Mouse (Mus musculus): Measurements from ENCODE around the gene Zdhhc14. TPM values are rescaled to one million over a fixed set of nuclear protein-coding genes. Genes with fewer than 3 reads are reported as not detected.

Gene Zdhhc14
- polyA plus RNA-seq, 1 experiment from 2014 or later: 3.2 TPM

DNA sequence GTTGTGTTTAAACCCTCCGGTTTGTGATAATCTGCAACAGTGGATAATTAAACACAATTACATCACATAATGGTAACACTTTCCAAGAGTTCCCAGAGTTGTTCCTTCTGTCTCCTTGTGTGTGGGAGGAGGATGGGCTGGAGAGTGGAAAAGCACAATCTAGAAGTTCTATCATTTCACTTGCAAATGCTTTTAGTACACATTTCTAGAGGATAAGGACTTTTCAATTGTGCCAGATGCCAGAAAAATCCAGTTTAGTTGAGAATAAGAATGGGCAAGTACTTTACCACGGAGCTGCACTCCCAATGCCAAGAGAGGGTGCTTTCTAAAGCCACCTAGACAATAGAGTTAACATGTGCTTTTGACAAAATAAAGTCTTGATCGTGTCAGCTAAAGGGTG is 2.0 kb upstream of the Zdhhc14 start:
- no peak overlapping the region for H3K27ac ChIP-seq
- WGBS: 67% methylated on average over 3 of the region's 3 CpGs
- H3K9me3 ChIP-seq: no peaks in the 10 kb centered on the region
- H3K4me2 ChIP-seq: no peak overlapping the region
- H3K4me3 ChIP-seq (replicated peaks): no peak overlapping the region
- peaks cover 16% of the 10 kb centered on the region for H3K4me1 ChIP-seq
- no peak overlapping the region for H3K9ac ChIP-seq
- H3K27me3 ChIP-seq: peaks cover 43% of the 10 kb centered on the region
- ATAC-seq (ENCODE audit: low FRiP score): no peak
- H3K36me3 ChIP-seq (replicated peaks): no peaks in the 10 kb centered on the region

DNA sequence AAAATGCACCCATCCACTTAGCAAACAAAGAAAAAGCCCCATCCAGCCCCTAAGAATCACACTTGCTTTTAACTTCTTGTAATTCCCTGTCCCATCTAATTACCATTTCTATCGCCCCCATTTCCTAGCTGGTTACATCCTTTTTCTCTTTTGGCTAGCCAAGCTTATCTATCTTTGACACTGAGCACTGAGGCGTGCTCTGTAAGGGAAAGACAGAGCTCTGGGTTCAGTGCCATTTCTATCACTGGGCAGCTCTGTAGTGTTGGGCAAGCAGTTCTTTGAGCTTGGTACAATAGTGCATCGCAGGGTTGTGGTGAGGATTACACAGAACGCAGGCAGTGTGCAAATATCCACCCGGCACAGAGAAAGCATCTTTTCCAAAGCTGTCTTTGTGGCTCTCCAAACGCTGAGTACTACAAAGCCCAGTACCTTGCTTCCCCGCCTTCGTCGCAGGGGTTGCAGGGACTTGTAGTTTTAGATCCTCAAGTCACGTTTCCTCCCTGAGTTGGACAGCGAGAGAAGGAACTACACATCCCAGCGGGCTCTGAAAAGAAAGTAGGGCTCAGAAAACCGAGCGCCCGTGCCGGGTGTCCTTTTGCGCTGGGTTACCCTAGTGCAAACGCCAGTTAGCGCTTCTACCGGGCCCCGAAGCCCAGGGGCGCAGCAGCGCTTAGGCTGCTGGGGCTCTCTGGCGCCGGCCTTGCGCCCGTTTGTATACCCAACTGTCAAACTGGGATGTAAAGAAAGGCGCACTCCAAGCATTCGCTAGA is 1.1 kb upstream of the Zdhhc14 start:
- Histone ChIP-seq H3K27ac (peak overlapping the region; percentile 96), H3K4me2 (peak overlapping the region; percentile 85), H3K4me3 (replicated peaks) (peak overlapping the region; percentile 73), H3K9me3 (no peaks in the 10 kb centered on the region), H3K36me3 (replicated peaks) (no peaks in the 10 kb centered on the region), H3K4me1 (peaks cover 16% of the 10 kb centered on the region), H3K9ac (peak overlapping the region; percentile 77), H3K27me3 (peaks cover 43% of the 10 kb centered on the region)
- ATAC-seq (ENCODE audit: low FRiP score): peak; percentile 81
- WGBS: under 1% methylated on average over 29 of the region's 29 CpGs

DNA sequence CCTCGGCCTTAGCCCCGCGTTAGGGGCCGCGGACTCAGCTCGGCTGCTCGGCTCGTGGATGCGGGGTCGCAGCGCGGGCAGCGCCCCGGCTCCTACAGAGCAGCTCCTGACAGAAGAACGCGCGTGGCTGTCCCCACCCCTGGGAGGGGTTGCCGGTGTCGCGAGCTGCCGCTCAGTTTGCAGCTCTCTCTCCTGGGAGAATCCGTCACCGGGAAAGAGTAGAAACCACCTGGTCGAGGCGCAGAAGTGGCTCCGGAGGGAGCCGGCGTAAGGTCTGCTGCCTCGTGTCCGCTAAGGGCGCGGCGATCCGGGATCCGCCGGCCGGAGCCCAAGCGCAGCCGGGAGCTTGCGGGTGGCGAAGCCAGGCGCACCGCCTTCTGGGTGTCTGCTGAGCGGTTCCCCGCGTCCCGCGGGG is 396 bp downstream of the Zdhhc14 start:
- under 1% methylated on average over 46 of the region's 48 CpGs for WGBS
- peak; percentile 59 for ATAC-seq (ENCODE audit: low FRiP score)
- Histone ChIP-seq H3K4me3 (replicated peaks) (peak overlapping the region; percentile 73), H3K9ac (peak overlapping the region; percentile 77), H3K36me3 (replicated peaks) (no peaks in the 10 kb centered on the region), H3K4me2 (peak overlapping the region; percentile 85), H3K27me3 (peaks cover 43% of the 10 kb centered on the region), H3K4me1 (peaks cover 16% of the 10 kb centered on the region), H3K27ac (peak overlapping the region; percentile 96), H3K9me3 (no peaks in the 10 kb centered on the region)

DNA sequence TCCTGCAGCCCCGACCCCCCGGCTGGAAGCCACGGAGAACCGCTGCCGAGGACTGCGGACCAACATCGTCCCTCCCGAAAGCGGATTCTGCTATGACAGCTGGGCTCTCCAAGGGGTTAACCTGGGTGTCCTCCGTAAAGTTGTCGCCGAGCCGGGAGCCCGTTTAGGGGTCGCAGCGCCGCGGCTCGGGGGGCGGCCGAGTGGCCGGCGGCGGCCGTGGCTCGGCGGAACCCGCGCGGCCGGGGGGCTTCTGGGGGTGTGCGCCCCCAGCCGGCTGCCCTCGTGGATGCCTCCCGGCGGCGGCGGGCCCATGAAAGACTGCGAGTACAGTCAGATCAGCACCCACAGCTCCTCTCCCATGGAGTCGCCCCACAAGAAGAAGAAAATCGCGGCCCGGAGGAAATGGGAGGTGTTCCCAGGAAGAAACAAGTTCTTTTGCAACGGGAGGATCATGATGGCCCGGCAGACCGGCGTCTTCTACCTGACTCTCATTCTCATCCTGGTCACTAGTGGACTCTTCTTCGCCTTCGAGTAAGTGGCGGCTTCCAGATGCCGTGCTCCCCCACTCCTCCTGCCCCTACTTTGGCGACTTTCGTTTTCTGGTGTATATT is 909 bp downstream of the Zdhhc14 start:
- Histone ChIP-seq H3K27me3 (peaks cover 40% of the 10 kb centered on the region), H3K27ac (peak overlapping the region; percentile 96; the same call in 1 of the 2 replicates), H3K4me1 (peaks cover 16% of the 10 kb centered on the region), H3K9me3 (no peaks in the 10 kb centered on the region), H3K9ac (peak overlapping the region; percentile 77), H3K4me2 (peak overlapping the region; percentile 85), H3K36me3 (replicated peaks) (no peaks in the 10 kb centered on the region), H3K4me3 (replicated peaks) (peak overlapping the region; percentile 73)
- 2% methylated on average over 52 of the region's 53 CpGs for WGBS
- no peak for ATAC-seq (ENCODE audit: low FRiP score)

DNA sequence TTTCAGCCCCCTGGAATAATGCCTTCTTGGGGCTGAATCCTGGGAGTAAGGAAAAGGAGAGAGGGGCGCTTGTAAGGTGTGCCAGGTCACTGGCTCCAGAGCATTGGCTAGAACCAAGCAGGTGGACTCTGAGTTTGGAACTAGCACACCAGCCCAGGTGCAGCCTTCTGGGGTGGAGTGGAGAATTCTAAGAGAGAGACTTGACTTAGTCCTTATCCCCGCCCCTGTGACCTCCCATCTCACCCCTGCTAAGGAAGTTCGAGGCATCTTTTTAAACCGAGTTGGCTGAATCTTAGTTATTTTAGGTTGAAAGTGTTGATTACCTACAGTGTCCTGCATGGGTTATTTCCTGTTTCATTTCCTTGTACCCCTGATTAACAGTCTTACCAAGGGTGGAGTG is 1.5 kb downstream of the Zdhhc14 start:
- H3K27me3 ChIP-seq: peaks cover 36% of the 10 kb centered on the region
- WGBS: 19% methylated on average over 4 of the region's 4 CpGs
- H3K4me3 ChIP-seq (replicated peaks): peak overlapping the region; percentile 73
- peaks cover 16% of the 10 kb centered on the region for H3K4me1 ChIP-seq
- H3K9ac ChIP-seq: peak overlapping the region; percentile 77; the same call in 1 of the 2 replicates
- H3K27ac ChIP-seq: no peak overlapping the region
- H3K4me2 ChIP-seq: peak overlapping the region; percentile 85
- no peaks in the 10 kb centered on the region for H3K9me3 ChIP-seq
- no peaks in the 10 kb centered on the region for H3K36me3 ChIP-seq (replicated peaks)
- ATAC-seq (ENCODE audit: low FRiP score): no peak

DNA sequence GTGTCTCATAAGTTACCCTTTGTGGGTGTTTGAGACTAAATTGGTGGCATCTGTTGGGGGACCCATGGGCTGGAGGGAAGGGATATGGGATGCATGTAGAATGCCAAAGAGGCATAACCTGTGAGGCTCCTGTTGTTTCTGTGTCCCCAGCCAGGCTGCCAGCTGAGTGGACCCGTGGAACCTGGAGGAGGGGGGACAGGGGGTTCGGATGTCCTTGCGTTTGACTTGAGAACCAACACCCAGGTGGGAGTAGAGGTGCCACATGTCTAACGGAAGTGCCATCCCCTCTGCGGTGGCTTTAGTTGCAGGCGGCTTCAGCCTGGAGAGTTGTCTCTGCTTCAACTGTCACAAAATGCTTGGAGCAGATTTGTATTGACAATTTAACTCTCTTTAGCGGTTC is 2.5 kb downstream of the Zdhhc14 start:
- WGBS: 89% methylated on average over 7 of the region's 7 CpGs
- ATAC-seq (ENCODE audit: low FRiP score): no peak
- peaks cover 28% of the 10 kb centered on the region for H3K27me3 ChIP-seq

DNA sequence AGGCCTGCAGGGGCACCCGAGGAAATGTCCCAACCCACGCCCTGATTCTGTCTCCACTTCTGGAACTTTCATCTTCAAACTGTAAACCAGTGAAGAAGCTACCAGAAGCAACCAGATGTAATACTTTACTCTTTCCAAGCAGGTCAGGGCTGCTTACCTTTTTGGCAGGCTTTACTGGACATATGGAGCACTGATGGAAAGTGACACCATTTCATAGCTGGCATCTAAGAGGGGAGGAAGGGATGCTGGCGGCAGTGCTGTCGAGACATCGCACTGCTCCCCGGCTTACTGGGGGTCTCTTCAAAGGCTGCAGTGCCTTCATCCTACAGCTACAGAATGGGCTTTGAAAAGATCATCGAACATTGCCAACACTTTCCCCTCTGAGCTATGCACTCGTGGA is 5.3 kb downstream of the Zdhhc14 start:
- H3K4me2 ChIP-seq: no peak overlapping the region
- no peak for ATAC-seq (ENCODE audit: low FRiP score)
- 86% methylated on average over 8 of the region's 8 CpGs for WGBS
- no peaks in the 10 kb centered on the region for H3K36me3 ChIP-seq (replicated peaks)
- peaks cover 24% of the 10 kb centered on the region for H3K27me3 ChIP-seq
- no peak overlapping the region for H3K9ac ChIP-seq
- H3K9me3 ChIP-seq: no peaks in the 10 kb centered on the region
- peaks cover 14% of the 10 kb centered on the region for H3K4me1 ChIP-seq
- H3K27ac ChIP-seq: no peak overlapping the region
- no peak overlapping the region for H3K4me3 ChIP-seq (replicated peaks)

More for the DNA sequence above, 2.5 kb downstream of the Zdhhc14 start:
- Histone ChIP-seq H3K9me3 (no peaks in the 10 kb centered on the region), H3K4me3 (replicated peaks) (no peak overlapping the region), H3K4me2 (peak overlapping the region; percentile 85; the same call in 1 of the 2 replicates), H3K36me3 (replicated peaks) (no peaks in the 10 kb centered on the region), H3K27ac (no peak overlapping the region), H3K4me1 (peaks cover 16% of the 10 kb centered on the region), H3K9ac (no peak overlapping the region)

DNA sequence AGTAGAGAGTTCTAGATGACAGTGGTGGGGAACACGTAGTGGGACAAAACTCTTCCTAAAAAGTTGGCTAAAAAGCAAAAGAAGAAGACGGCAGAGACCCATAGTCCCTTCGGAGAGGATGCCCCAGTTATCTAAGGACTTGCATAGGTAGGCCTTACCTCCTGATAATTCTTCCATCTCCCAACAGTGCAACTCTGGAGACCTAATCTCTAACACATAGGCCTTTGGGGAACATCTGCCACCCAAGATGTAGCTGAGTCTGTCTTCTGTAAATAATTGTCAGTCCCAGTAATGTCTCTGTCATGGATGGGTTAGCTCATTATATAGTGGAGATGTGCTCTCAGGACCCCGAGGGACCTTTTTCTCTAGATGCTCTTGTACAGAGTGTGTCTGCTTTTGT is 6.6 kb downstream of the Zdhhc14 start:
- Histone ChIP-seq H3K4me1 (peaks cover 6% of the 10 kb centered on the region; the same call in 1 of the 2 replicates), H3K36me3 (replicated peaks) (no peaks in the 10 kb centered on the region), H3K9ac (no peak overlapping the region), H3K9me3 (no peaks in the 10 kb centered on the region), H3K27ac (no peak overlapping the region), H3K27me3 (peaks cover 14% of the 10 kb centered on the region), H3K4me3 (replicated peaks) (no peak overlapping the region), H3K4me2 (no peak overlapping the region)
- ATAC-seq (ENCODE audit: low FRiP score): no peak
- WGBS: 91% methylated on average over 4 of the region's 4 CpGs

DNA sequence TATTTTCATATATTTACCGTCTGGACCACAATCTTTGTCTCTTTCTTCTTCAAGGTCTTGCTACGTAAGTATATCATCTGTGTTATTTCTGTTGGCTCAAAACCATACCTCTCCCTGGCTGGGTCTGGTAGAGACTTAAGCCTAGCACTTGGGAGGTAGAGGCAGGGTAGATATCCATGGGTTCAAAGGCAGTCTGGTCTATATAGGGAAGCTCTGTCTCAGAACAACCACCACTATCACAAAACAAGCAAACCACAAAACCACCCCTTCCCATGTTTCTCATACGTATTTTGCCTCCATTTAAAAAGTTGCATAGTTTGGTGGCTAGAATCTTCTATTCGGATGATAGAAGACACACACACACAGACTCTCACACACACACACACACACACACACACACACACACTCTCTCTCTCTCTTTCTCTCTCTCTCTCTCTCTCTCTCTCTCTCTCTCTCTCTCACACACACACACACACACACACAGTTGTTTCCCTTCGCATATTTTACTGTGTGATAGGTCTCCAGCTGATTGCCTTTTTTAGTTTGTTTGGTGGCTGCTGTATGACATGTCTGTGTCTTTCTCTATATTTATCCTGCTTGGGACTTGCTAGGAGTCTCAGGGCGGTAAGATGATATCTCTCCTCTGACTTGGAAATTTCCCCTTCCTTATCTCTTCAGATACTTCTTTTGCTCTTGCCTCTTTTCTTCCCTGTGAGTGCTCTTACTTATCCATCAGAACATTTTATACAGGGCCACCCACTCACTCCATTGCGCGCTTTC is 11.8 kb downstream of the Zdhhc14 start:
- H3K36me3 ChIP-seq (replicated peaks): no peaks in the 10 kb centered on the region
- H3K4me2 ChIP-seq: no peak overlapping the region
- no peak overlapping the region for H3K4me3 ChIP-seq (replicated peaks)
- H3K27ac ChIP-seq: no peak overlapping the region
- WGBS: 90% methylated on average over 8 of the region's 8 CpGs
- no peak overlapping the region for H3K9ac ChIP-seq
- no peaks in the 10 kb centered on the region for H3K9me3 ChIP-seq
- peaks cover 3% of the 10 kb centered on the region; the same call in 1 of the 2 replicates for H3K4me1 ChIP-seq
- H3K27me3 ChIP-seq: no peaks in the 10 kb centered on the region
- no peak for ATAC-seq (ENCODE audit: low FRiP score)

DNA sequence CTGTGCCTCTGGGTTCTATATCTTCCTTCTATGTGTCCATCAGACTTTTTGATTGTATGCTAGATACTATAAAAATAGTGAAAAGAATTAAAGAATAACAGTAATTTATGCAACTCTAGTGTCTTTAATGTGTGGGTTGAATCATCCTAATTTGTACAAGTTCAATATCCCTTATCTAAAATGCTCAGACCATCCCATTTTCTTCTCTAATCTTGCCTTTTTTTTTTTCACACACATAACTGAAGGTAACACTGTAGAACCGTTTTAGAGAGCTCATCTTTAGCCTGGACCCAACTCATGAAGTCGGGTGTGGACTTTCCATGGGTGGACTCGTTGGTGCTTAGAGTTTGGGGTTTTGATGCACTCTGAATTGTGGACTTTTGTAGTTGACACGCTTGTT is 12.6 kb downstream of the Zdhhc14 start:
- no peak overlapping the region for H3K4me3 ChIP-seq (replicated peaks)
- no peak overlapping the region for H3K9ac ChIP-seq
- H3K27me3 ChIP-seq: no peaks in the 10 kb centered on the region
- ATAC-seq (ENCODE audit: low FRiP score): no peak
- WGBS: 85% methylated on average over 4 of the region's 4 CpGs
- no peak overlapping the region for H3K27ac ChIP-seq
- H3K9me3 ChIP-seq: no peaks in the 10 kb centered on the region
- peaks cover 3% of the 10 kb centered on the region; the same call in 1 of the 2 replicates for H3K4me1 ChIP-seq
- no peaks in the 10 kb centered on the region for H3K36me3 ChIP-seq (replicated peaks)
- no peak overlapping the region for H3K4me2 ChIP-seq

DNA sequence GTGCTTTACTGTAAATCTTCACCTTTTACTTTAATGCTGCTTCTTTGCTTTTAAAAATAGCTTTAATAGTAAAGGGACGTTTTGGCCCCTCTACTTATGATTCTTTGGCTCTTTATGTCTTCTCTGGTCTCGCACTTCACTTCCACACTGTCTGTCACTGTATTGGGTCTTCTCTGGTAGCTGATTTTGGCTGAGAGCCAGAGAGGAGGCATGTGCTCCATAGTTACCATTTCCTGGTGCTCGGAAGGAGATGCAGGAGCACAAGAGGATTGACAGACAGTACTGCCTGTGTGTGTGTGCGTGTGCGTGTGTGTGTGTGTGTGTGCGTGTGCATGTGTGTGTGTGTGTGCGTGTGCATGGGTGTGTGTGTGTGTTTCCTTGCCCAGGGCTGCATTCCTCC is 14.2 kb downstream of the Zdhhc14 start:
- no peaks in the 10 kb centered on the region for H3K9me3 ChIP-seq
- no peak overlapping the region for H3K9ac ChIP-seq
- no peak overlapping the region for H3K4me2 ChIP-seq
- H3K4me1 ChIP-seq: peaks cover 3% of the 10 kb centered on the region; the same call in 1 of the 2 replicates
- no peak overlapping the region for H3K4me3 ChIP-seq (replicated peaks)
- H3K36me3 ChIP-seq (replicated peaks): no peaks in the 10 kb centered on the region
- H3K27ac ChIP-seq: no peak overlapping the region
- no peaks in the 10 kb centered on the region for H3K27me3 ChIP-seq
- ATAC-seq (ENCODE audit: low FRiP score): no peak
- WGBS: 65% methylated on average over 7 of the region's 7 CpGs

DNA sequence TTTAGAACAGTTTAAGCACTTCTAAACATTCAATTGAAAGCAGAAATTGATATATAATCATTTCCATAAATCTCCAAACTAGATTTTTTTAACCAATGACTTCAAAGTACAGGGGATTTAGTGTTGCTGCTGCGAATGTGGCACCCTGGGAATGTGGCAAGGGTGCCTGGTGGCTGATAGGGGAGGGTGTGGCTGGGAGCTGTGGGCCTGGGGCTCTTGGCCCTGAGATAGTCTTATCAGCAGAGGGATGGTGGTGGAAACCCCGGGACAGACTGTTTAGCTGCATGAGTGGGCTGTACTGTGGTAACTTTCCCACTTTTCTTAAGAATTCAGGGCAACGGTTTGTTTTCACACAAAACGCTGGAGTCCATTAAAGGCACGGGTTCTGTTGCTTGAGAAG is 14.6 kb downstream of the Zdhhc14 start:
- Histone ChIP-seq H3K27ac (no peak overlapping the region), H3K4me2 (no peak overlapping the region), H3K9me3 (no peaks in the 10 kb centered on the region), H3K9ac (no peak overlapping the region), H3K4me3 (replicated peaks) (no peak overlapping the region), H3K4me1 (peaks cover 3% of the 10 kb centered on the region; the same call in 1 of the 2 replicates), H3K36me3 (replicated peaks) (no peaks in the 10 kb centered on the region), H3K27me3 (no peaks in the 10 kb centered on the region)
- 74% methylated on average over 5 of the region's 5 CpGs for WGBS
- ATAC-seq (ENCODE audit: low FRiP score): no peak

All from forebrain, embryonic 12.5 days (tissue).